Mouse (Mus musculus) embryonic facial prominence, embryonic 13.5 days (tissue): ENCODE results near the gene Arl4a. TPM values are rescaled to one million over a fixed set of nuclear protein-coding genes. Genes with fewer than 3 reads are reported as not detected.

ENCODE experiments used
- polyA plus RNA-seq: library from polyadenylated mRNA; unstranded; fragments of >200 nt; fragmentation: Nextera tagmentation; extraction: Ambion mirVana; gene quantifications from 2 replicates; pipeline ENCODE4 v1.2.1, GENCODE M21; 2015

Arl4a gene
- polyA plus RNA-seq, 1 experiment from 2014 or later = 48.4 TPM

Other genes with a start within 250 kb of the Arl4a start
- gene Scin, start 96.2 kb upstream of the Arl4a start, polyA plus RNA-seq = 5.5 and 8.1 TPM in 2 replicates
- 0.22 TPM in 1 of 2 replicates, not detected in the other for gene Lsmem1, start 161.5 kb upstream of the Arl4a start, polyA plus RNA-seq
- gene Ifrd1, start 210.5 kb upstream of the Arl4a start, polyA plus RNA-seq = 113 and 121 TPM in 2 replicates